Mouse (Mus musculus) CH12.LX (cell line): ENCODE results near the gene Bmp6. TPM values are rescaled to one million over a fixed set of nuclear protein-coding genes. Genes with fewer than 3 reads are reported as not detected.

Experiments used
- DNase-seq: peaks from one replicate; pipeline ENCODE4 v3.0.0-alpha.2; 2013; ENCODE audit errors: extremely low read depth
- H3K27ac ChIP-seq: 2 replicates; pipeline ENCODE4 v1.5.1; 2012; ENCODE audit warnings: low read depth, mild to moderate bottlenecking, control low read depth, moderate library complexity; ENCODE audit not compliant: insufficient read depth
- H3K27me3 ChIP-seq: replicated peaks from 2 replicates; pipeline ENCODE3; 2012; ENCODE audit warnings: inconsistent platforms
- H3K36me3 ChIP-seq, 2 experiments: replicated peaks in 1 of 2; 2 replicates each; pipeline versions ENCODE3 to v1.6.1; 2012; ENCODE audit warnings: inconsistent platforms in 1 of 2, low read length in 1 of 2, mild to moderate bottlenecking in 1 of 2, mixed read lengths in 1 of 2, moderate library complexity in 1 of 2; ENCODE audit not compliant: control insufficient read depth in 1 of 2, insufficient read depth in 1 of 2
- H3K4me1 ChIP-seq, 2 experiments: 2 replicates each; pipeline ENCODE4 v1.6.1; 2012; ENCODE audit warnings: inconsistent platforms in 1 of 2, moderate library complexity in 1 of 2; ENCODE audit not compliant: insufficient read depth in 2 of 2, control insufficient read depth in 1 of 2
- H3K4me2 ChIP-seq: 2 replicates; pipeline ENCODE4 v1.6.1; 2012; ENCODE audit warnings: low read depth, mild to moderate bottlenecking, control low read depth; ENCODE audit not compliant: poor library complexity, insufficient read depth, severe bottlenecking
- H3K4me3 ChIP-seq, 3 experiments: fragments of 150-350 bp in 1 of 3; sonication (generic) in 1 of 3; replicated peaks in 1 of 3; 2 replicates each; pipeline versions ENCODE3 to v1.5.1; 2011 to 2012; ENCODE audit warnings: low read depth in 2 of 3, low read length in 2 of 3, mild to moderate bottlenecking in 2 of 3, moderate library complexity in 2 of 3, control low read depth in 1 of 3, improper control_type of control experiment in 1 of 3, inconsistent platforms in 1 of 3, mixed read lengths in 1 of 3; ENCODE audit not compliant: poor library complexity in 1 of 3
- H3K79me2 ChIP-seq: replicated peaks from 2 replicates; pipeline ENCODE4 v1.6.1; 2012; ENCODE audit warnings: mild to moderate bottlenecking, moderate library complexity; ENCODE audit not compliant: control insufficient read depth, poor library complexity, insufficient read depth, severe bottlenecking; ENCODE audit errors: extremely low read depth
- H3K9ac ChIP-seq: 2 replicates; pipeline ENCODE4 v1.6.1; 2012; ENCODE audit warnings: low read depth, mild to moderate bottlenecking, control low read depth, moderate library complexity; ENCODE audit not compliant: insufficient read depth
- H3K9me3 ChIP-seq: replicated peaks from 2 replicates; pipeline ENCODE3; 2012; ENCODE audit warnings: low read length, inconsistent platforms, mixed read lengths
- BHLHE40 ChIP-seq: IDR thresholded peaks from 2 replicates; pipeline ENCODE4 v1.6.1; 2011; ENCODE audit warnings: mild to moderate bottlenecking, low read depth, low read length, improper control_type of control experiment
- CHD2 ChIP-seq: IDR thresholded peaks from 2 replicates; pipeline ENCODE4 v1.6.1; 2011; ENCODE audit warnings: low read length, improper control_type of control experiment
- EP300 ChIP-seq: IDR thresholded peaks from 2 replicates; pipeline ENCODE4 v1.6.1; 2011; ENCODE audit warnings: low read length, improper control_type of control experiment
- ETS1 ChIP-seq: conservative IDR thresholded peaks from 2 replicates; pipeline ENCODE4 v1.6.1; 2012; ENCODE audit warnings: low read depth, mild to moderate bottlenecking, inconsistent platforms, low read length, improper control_type of control experiment, moderate library complexity
- GABPA ChIP-seq: IDR thresholded peaks from 2 replicates; pipeline ENCODE4 v1.6.1; 2012; ENCODE audit warnings: low read depth, low read length, improper control_type of control experiment, inconsistent platforms; ENCODE audit not compliant: insufficient replicate concordance
- HCFC1 ChIP-seq: IDR thresholded peaks from 2 replicates; pipeline ENCODE4 v1.6.1; 2012; ENCODE audit warnings: low read depth, mild to moderate bottlenecking, inconsistent platforms, low read length, improper control_type of control experiment
- IRF4 ChIP-seq: IDR thresholded peaks from 2 replicates; pipeline ENCODE4 v1.6.1; 2014; ENCODE audit warnings: low read depth, mild to moderate bottlenecking, inconsistent platforms, low read length, improper control_type of control experiment
- JUN ChIP-seq: IDR thresholded peaks from 2 replicates; pipeline ENCODE4 v1.6.1; 2011; ENCODE audit warnings: low read depth, mild to moderate bottlenecking, low read length, improper control_type of control experiment, moderate library complexity; ENCODE audit not compliant: insufficient read depth
- JUND ChIP-seq: conservative IDR thresholded peaks from 2 replicates; pipeline ENCODE4 v1.6.1; 2011; ENCODE audit warnings: low read depth, low read length, improper control_type of control experiment
- MAFK ChIP-seq: IDR thresholded peaks from 2 replicates; pipeline ENCODE4 v1.6.1; 2011; ENCODE audit warnings: low read length, improper control_type of control experiment; ENCODE audit not compliant: insufficient replicate concordance
- POLR2A ChIP-seq: IDR thresholded peaks from 2 replicates; pipeline ENCODE4 v1.6.1; 2011; ENCODE audit warnings: low read depth, mild to moderate bottlenecking, improper control_type of control experiment, low read length
- RCOR1 ChIP-seq: conservative IDR thresholded peaks from 2 replicates; pipeline ENCODE4 v1.6.1; 2012; ENCODE audit warnings: low read depth, mild to moderate bottlenecking, inconsistent platforms, low read length, improper control_type of control experiment
- SMC3 ChIP-seq: IDR thresholded peaks from 2 replicates; pipeline ENCODE4 v1.6.1; 2011; ENCODE audit warnings: low read depth, low read length, improper control_type of control experiment
- UBTF ChIP-seq: IDR thresholded peaks from 2 replicates; pipeline ENCODE4 v1.6.1; 2012; ENCODE audit warnings: low read depth, mild to moderate bottlenecking, inconsistent platforms, low read length, improper control_type of control experiment, moderate library complexity
- USF1 ChIP-seq: IDR thresholded peaks from 2 replicates; pipeline ENCODE4 v1.6.1; 2014; ENCODE audit warnings: low read depth, mild to moderate bottlenecking, inconsistent platforms, low read length, improper control_type of control experiment
- USF2 ChIP-seq: conservative IDR thresholded peaks from 2 replicates; pipeline ENCODE4 v1.6.1; 2011; ENCODE audit warnings: low read depth, low read length, improper control_type of control experiment
- ZC3H11A ChIP-seq: IDR thresholded peaks from 2 replicates; pipeline ENCODE4 v1.6.1; 2012; ENCODE audit warnings: low read depth, mild to moderate bottlenecking, inconsistent platforms, low read length, improper control_type of control experiment
- dilution Hi-C: fragments of 300-500 bp; cut with MboI; formaldehyde crosslinking; loops from 2 replicates; pipeline ENCODE4 v1.14.3; 2020; ENCODE audit warnings: low sequenced_read_pairs; ENCODE audit not compliant: extremely low pct_unique_long_range_greater_than_20kb, extremely low pct_ligation_motif_present
- in situ Hi-C: fragments of 300-500 bp; cut with MboI; formaldehyde crosslinking; loops from 3 replicates; pipeline ENCODE4 v1.14.3; 2019; ENCODE audit warnings: low sequenced_read_pairs, low pct_ligation_motif_present, low pct_unique_long_range_greater_than_20kb, mixed read lengths
- polyA plus RNA-seq: library from polyadenylated mRNA; unstranded; fragments of >175 nt; gene quantifications from 2 replicates; pipeline ENCODE4 v1.2.1, GENCODE M21; 2012; ENCODE audit warnings: low read depth; ENCODE audit not compliant: insufficient read length
- total RNA-seq, 2 experiments: library from RNA; depleted of rRNA; stranded (reverse); fragments of 300-350 nt in 1 of 2; fragments of >200 nt in 1 of 2; gene quantifications; 2 replicates each; pipeline ENCODE4 v1.2.3; 2012 to 2014

The Bmp6 gene
- total and polyA plus RNA-seq, 3 experiments: 0.16 to 3.5 (median 0.77) TPM

- Histone ChIP-seq H3K27ac (no peak overlapping the region), H3K4me1 (peaks cover under 1 to 13% of the 10 kb centered on the region in 2 experiments; a peak in 3 of 4 replicates), H3K9me3 (no peaks in the 10 kb centered on the region), H3K4me2 (no peak overlapping the region), H3K36me3 (no peaks in the 10 kb centered on the region), H3K27me3 (no peaks in the 10 kb centered on the region), H3K79me2 (no peaks in the 10 kb centered on the region), H3K4me3 (no peak overlapping the region), H3K9ac (no peak overlapping the region)
- DNase-seq: no peak
- dilution Hi-C loops (no loop called here), in situ Hi-C loops (no loop called here)
- TF ChIP-seq HCFC1 (no peak), USF2 (no peak), USF1 (no peak)
Observed at GRCm38 (mm10) chr13:38353420-38354255, 8.7 kb downstream of the Bmp6 start.

GRCm38 (mm10) chr13:38354284-38354683 is 9.4 kb downstream of the Bmp6 start:
- H3K27ac ChIP-seq: no peak overlapping the region
- TF ChIP-seq MAFK (no peak), IRF4 (no peak), SMC3 (no peak), EP300 (no peak), JUND (no peak), UBTF (no peak), GABPA (no peak), BHLHE40 (no peak), RCOR1 (no peak), ZC3H11A (no peak), JUN (no peak), POLR2A (no peak), CHD2 (no peak), ETS1 (no peak)
- TF ChIP-seq, all 38 proteins: peak for 0
- no peaks in the 10 kb centered on the region for H3K79me2 ChIP-seq
- no peak overlapping the region for H3K9ac ChIP-seq
- H3K36me3 ChIP-seq: no peaks in the 10 kb centered on the region
- no peak overlapping the region for H3K4me2 ChIP-seq
- peaks cover 0 to 13% of the 10 kb centered on the region in 2 experiments; a peak in 3 of 4 replicates for H3K4me1 ChIP-seq
- DNase-seq: no peak
- no peaks in the 10 kb centered on the region for H3K27me3 ChIP-seq
- no peaks in the 10 kb centered on the region for H3K9me3 ChIP-seq
- in situ Hi-C loops: no loop called here
- H3K4me3 ChIP-seq: no peak overlapping the region
- dilution Hi-C loops: no loop called here
